Mouse (Mus musculus) thymus, postnatal 25 days (tissue): Measurements from ENCODE around the gene Aldh5a1.
"Not testable (repeated sequence)": the region's sequence is repeated elsewhere in the genome, so short reads cannot be mapped to it uniquely, and the experiment has no call there.

Experiments
- DNase-seq: peaks from one replicate; pipeline ENCODE4 v3.0.0; 2022

Aldh5a1 gene

GRCm38 (mm10) chr13:24937108-24937838 lies at the start of gene Aldh5a1:
Aldh5a1 (minus strand) TSS chr13:24937661.
- peak; percentile 55 for DNase-seq

- DNase-seq = no peak
These were observed 48.0 kb upstream of the Aldh5a1 start for GRCm38 (mm10) chr13:24985435-24985834.

GRCm38 (mm10) chr13:24981031-24981430 lies 43.6 kb upstream of the Aldh5a1 start:
- DNase-seq = no peak

GRCm38 (mm10) chr13:24977820-24978342 lies 40.4 kb upstream of the Aldh5a1 start:
- DNase-seq = no peak

- no peak for DNase-seq
These were observed 38.9 kb upstream of the Aldh5a1 start for GRCm38 (mm10) chr13:24976384-24976783.

- not testable (repeated sequence) for DNase-seq
These were observed 34.3 kb upstream of the Aldh5a1 start for GRCm38 (mm10) chr13:24971776-24972175.

GRCm38 (mm10) chr13:24965846-24966201 lies 28.4 kb upstream of the Aldh5a1 start:
- DNase-seq = no peak

- peak; percentile 21 for DNase-seq
These were observed 27.8 kb upstream of the Aldh5a1 start for GRCm38 (mm10) chr13:24965130-24965845.

GRCm38 (mm10) chr13:24962119-24962518 lies 24.7 kb upstream of the Aldh5a1 start:
- no peak for DNase-seq

GRCm38 (mm10) chr13:24960084-24960483 lies 22.6 kb upstream of the Aldh5a1 start:
- DNase-seq = no peak

GRCm38 (mm10) chr13:24958671-24959070 lies 21.2 kb upstream of the Aldh5a1 start:
- DNase-seq = no peak

- DNase-seq = no peak
These were observed 18.0 kb upstream of the Aldh5a1 start for GRCm38 (mm10) chr13:24955500-24955899.

- DNase-seq = no peak
These were observed 17.6 kb upstream of the Aldh5a1 start for GRCm38 (mm10) chr13:24955091-24955490.

GRCm38 (mm10) chr13:24952659-24953058 lies 15.2 kb upstream of the Aldh5a1 start:
- DNase-seq = no peak

GRCm38 (mm10) chr13:24948870-24949269 lies 11.4 kb upstream of the Aldh5a1 start:
- no peak for DNase-seq

- DNase-seq = no peak
These were observed 9.7 kb upstream of the Aldh5a1 start for GRCm38 (mm10) chr13:24947158-24947557.

GRCm38 (mm10) chr13:24945567-24945966 lies 8.1 kb upstream of the Aldh5a1 start:
- DNase-seq = no peak

- no peak for DNase-seq
These were observed 5.8 kb upstream of the Aldh5a1 start for GRCm38 (mm10) chr13:24943303-24943702.

- no peak for DNase-seq
These were observed 5.2 kb upstream of the Aldh5a1 start, which contains the start of gene Gpld1 for GRCm38 (mm10) chr13:24942512-24943282. Gpld1 (plus strand) TSS chr13:24943152.

- DNase-seq = no peak
These were observed 2.0 kb upstream of the Aldh5a1 start for GRCm38 (mm10) chr13:24939472-24939871.

GRCm38 (mm10) chr13:24938683-24939082 lies 1.2 kb upstream of the Aldh5a1 start:
- DNase-seq = peak; percentile 55

GRCm38 (mm10) chr13:24937839-24938166 lies 342 bp upstream of the Aldh5a1 start:
- no peak for DNase-seq

- DNase-seq = no peak
These were observed 721 bp downstream of the Aldh5a1 start for GRCm38 (mm10) chr13:24936772-24937107.

GRCm38 (mm10) chr13:24933199-24933598 lies 4.3 kb downstream of the Aldh5a1 start:
- DNase-seq = no peak
